Mouse (Mus musculus) olfactory bulb, adult 2 months (tissue): Measurements from ENCODE around the gene Nelfb.

Experiments
- CTCF ChIP-seq: fragments of 200-500 bp; IDR thresholded peaks from 2 replicates; pipeline ENCODE4 v1.5.1; 2012; ENCODE audit warnings: low read depth, mild to moderate bottlenecking, low read length, moderate library complexity; ENCODE audit not compliant: insufficient read depth
- POLR2A ChIP-seq: fragments of 200-500 bp; IDR thresholded peaks from 2 replicates; pipeline ENCODE4 v1.6.1; 2012; ENCODE audit warnings: mild to moderate bottlenecking, low read depth, low read length, moderate library complexity; ENCODE audit not compliant: insufficient read depth

GRCm38 (mm10) chr2:25194006-25194405 lies 17.3 kb downstream of the Nelfb start:
- no peak for TF ChIP-seq CTCF
- TF ChIP-seq POLR2A = no peak
